Mouse (Mus musculus) limb, embryonic 11.5 days (tissue): ENCODE measurements around the gene Resf1. TPM values are rescaled to one million over a fixed set of nuclear protein-coding genes. Genes with fewer than 3 reads are reported as not detected.
"Not testable (repeated sequence)": the region's sequence is repeated elsewhere in the genome, so short reads cannot be mapped to it uniquely, and the experiment has no call there.

Experiments
- ATAC-seq: fragments of 200-750 bp; cut with Nextera tagmentation; 2 replicates; pipeline ENCODE4 v1.8.0; 2017; ENCODE audit warnings: low read depth; ENCODE audit not compliant: insufficient number of reproducible peaks, low FRiP score, low TSS enrichment
- DNase-seq: peaks from one replicate; pipeline ENCODE4 v3.0.0-alpha.2; 2015; ENCODE audit warnings: low spot score
- H3K27ac ChIP-seq: fragments of 300-500 bp; sonication (generic); replicated peaks from 2 replicates; pipeline ENCODE4 v1.5.1; 2014; ENCODE audit warnings: low read depth, mild to moderate bottlenecking, low read length
- H3K27me3 ChIP-seq: fragments of 300-500 bp; sonication (generic); 2 replicates; pipeline ENCODE4 v1.6.1; 2014; ENCODE audit warnings: mild to moderate bottlenecking, low read length, mixed read lengths; ENCODE audit not compliant: control insufficient read depth, insufficient read depth
- H3K36me3 ChIP-seq: fragments of 300-500 bp; sonication (generic); 2 replicates; pipeline ENCODE4 v1.6.1; 2014; ENCODE audit warnings: mild to moderate bottlenecking, low read length, moderate library complexity, mixed read lengths; ENCODE audit not compliant: control insufficient read depth, insufficient read depth
- H3K4me1 ChIP-seq: fragments of 300-500 bp; sonication (generic); 2 replicates; pipeline ENCODE4 v1.6.1; 2014; ENCODE audit warnings: low read length, mixed read lengths; ENCODE audit not compliant: control insufficient read depth, insufficient read depth
- H3K4me2 ChIP-seq: fragments of 300-500 bp; sonication (generic); 2 replicates; pipeline ENCODE4 v1.6.1; 2014; ENCODE audit warnings: low read depth, mild to moderate bottlenecking, moderate library complexity; ENCODE audit not compliant: severe bottlenecking
- H3K4me3 ChIP-seq: fragments of 300-500 bp; sonication (generic); 2 replicates; pipeline ENCODE4 v1.5.1; 2014; ENCODE audit warnings: low read depth, low read length
- H3K9ac ChIP-seq: fragments of 300-500 bp; sonication (generic); 2 replicates; pipeline ENCODE4 v1.6.1; 2014; ENCODE audit warnings: mild to moderate bottlenecking, low read length
- H3K9me3 ChIP-seq: fragments of 300-500 bp; sonication (generic); 2 replicates; pipeline ENCODE4 v1.6.1; 2016; ENCODE audit warnings: low read length; ENCODE audit not compliant: control insufficient read depth
- WGBS: fragments of 180-500 bp; shearing (Covaris S2); extraction: QIAGEN DNeasy Blood & Tissue Kit; methylation state at CpG from one replicate; pipeline ENCODE4 v1.1.7; 2014; 5-methylcytosine and 5-hydroxymethylcytosine counted together
- polyA plus RNA-seq: library from polyadenylated mRNA; unstranded; fragments of >200 nt; fragmentation: Nextera tagmentation; extraction: Ambion mirVana; gene quantifications from 2 replicates; pipeline ENCODE4 v1.2.1, GENCODE M21; 2014

Gene Resf1
- polyA plus RNA-seq, 1 experiment from 2014 or later = 61.7 TPM

DNA sequence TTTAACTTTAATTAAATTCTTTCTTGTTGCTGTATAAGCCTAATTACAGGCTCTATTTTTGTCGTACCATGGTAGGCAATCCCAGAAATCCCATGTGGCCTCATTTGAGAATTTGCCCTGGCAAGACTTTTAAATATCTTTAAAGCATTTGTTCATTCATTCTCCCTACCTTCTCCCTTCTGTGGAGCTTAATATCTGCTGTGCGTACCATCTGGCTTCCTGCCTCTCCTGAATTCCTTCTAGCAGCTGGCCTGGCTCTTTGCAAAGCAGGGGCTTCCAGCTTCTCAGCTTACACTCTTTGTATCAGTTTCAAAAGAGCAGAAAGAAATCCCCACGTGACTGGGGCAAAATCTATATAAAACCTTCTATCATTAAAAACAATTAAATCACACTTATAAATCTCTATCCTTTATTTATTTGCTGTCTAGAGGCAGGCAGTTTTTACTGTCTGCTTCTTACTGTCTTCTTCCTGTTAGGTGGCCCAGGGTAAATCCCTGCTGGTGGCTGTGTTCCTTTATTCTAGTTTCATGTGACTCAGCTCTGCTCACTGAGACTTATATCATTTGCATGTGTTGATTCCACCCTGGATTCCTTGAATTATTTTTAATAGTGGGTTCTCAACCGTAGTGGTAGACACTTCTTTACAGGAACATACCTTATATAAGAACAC, 45.7 kb downstream of the Resf1 start:
- H3K9me3 ChIP-seq = no peaks in the 10 kb centered on the region
- WGBS = 64% methylated on average over 4 of the region's 4 CpGs
- ATAC-seq = no peak

GRCm38 (mm10) chr6:149355799-149356198, 46.6 kb downstream of the Resf1 start:
- not testable (repeated sequence) for H3K27me3 ChIP-seq, H3K4me1 ChIP-seq, DNase-seq, H3K36me3 ChIP-seq, ATAC-seq, H3K4me2 ChIP-seq, H3K27ac ChIP-seq, H3K9me3 ChIP-seq, H3K9ac ChIP-seq, H3K4me3 ChIP-seq
- WGBS = 87% methylated on average over 4 of the region's 4 CpGs

More for the DNA sequence above, 45.7 kb downstream of the Resf1 start:
- no peaks in the 10 kb centered on the region for H3K27me3 ChIP-seq
- no peak overlapping the region for H3K27ac ChIP-seq
- no peak overlapping the region for H3K4me2 ChIP-seq
- no peak overlapping the region for H3K9ac ChIP-seq
- no peaks in the 10 kb centered on the region for H3K4me1 ChIP-seq
- no peaks in the 10 kb centered on the region for H3K36me3 ChIP-seq
- no peak for DNase-seq
- H3K4me3 ChIP-seq = no peak overlapping the region

- no peak for DNase-seq
- Histone ChIP-seq H3K36me3 (no peaks in the 10 kb centered on the region), H3K9me3 (no peaks in the 10 kb centered on the region), H3K4me2 (no peak overlapping the region), H3K27ac (no peak overlapping the region), H3K27me3 (no peaks in the 10 kb centered on the region), H3K4me3 (no peak overlapping the region), H3K9ac (no peak overlapping the region), H3K4me1 (no peaks in the 10 kb centered on the region)
- ATAC-seq = no peak
Measured at GRCm38 (mm10) chr6:149357155-149357554, 47.9 kb downstream of the Resf1 start.

- H3K4me1 ChIP-seq, H3K27me3 ChIP-seq, H3K4me3 ChIP-seq, DNase-seq, H3K9me3 ChIP-seq, H3K9ac ChIP-seq, ATAC-seq, H3K36me3 ChIP-seq, H3K27ac ChIP-seq, H3K4me2 ChIP-seq: not testable (repeated sequence)
- 94% methylated on average over 19 of the region's 20 CpGs for WGBS
Measured at GRCm38 (mm10) chr6:149362533-149362932, 53.3 kb downstream of the Resf1 start.

DNA sequence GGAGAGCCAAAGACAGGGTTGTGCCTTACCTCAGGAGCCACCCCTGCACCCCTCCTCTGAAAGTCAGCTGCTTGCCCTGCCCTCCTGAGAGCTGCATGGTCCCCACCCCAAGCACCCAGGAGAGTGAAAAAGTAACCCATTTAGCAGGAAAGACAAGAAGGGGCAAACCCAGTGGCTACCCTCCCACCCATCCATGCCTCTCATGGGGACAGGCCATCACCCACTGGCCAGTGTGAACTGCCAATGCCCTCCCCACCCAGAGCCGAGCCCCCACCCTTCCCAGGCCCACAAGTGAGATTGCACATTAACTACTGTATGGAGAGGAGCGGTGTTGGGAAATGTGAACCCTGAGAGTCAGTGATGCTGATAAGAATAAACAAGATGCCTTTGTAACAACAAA, 56.8 kb downstream of the Resf1 start:
- 80% methylated on average over 2 of the region's 2 CpGs for WGBS
- not testable (repeated sequence) for H3K4me3 ChIP-seq, H3K9ac ChIP-seq, H3K36me3 ChIP-seq, H3K4me1 ChIP-seq, ATAC-seq, H3K4me2 ChIP-seq, H3K27ac ChIP-seq, H3K27me3 ChIP-seq, DNase-seq, H3K9me3 ChIP-seq

GRCm38 (mm10) chr6:149366403-149366802, 57.2 kb downstream of the Resf1 start:
- no peak for ATAC-seq

DNA sequence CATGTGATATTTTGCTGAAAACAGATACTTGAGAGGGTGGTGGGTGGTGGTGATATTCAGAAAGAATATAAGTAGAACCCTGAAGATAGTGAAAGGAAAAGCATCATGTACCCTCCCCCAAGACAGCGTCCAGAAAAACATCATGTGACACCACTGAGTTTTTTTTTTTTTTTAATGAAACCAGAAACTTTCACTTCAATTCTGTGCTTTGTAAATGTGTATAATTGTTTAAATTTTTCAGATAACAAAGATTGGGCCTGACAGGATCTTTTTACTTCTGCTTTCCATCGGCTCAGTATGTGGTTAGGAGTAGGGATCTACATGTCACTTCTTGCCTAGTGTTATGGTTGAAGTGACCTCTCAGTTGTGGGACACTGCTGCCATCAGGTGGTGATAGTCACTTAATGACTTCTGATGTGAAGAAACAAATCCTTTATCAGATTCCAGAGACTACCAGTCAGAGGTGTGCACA, 65.8 kb downstream of the Resf1 start:
- H3K9ac ChIP-seq = no peak overlapping the region
- DNase-seq (peak; percentile 53), ATAC-seq (no peak; the same call in 1 of the 2 replicates)
- H3K4me3 ChIP-seq = no peak overlapping the region
- H3K4me2 ChIP-seq = no peak overlapping the region
- no peaks in the 10 kb centered on the region for H3K4me1 ChIP-seq
- H3K27ac ChIP-seq = no peak overlapping the region
- H3K36me3 ChIP-seq = no peaks in the 10 kb centered on the region
- no peaks in the 10 kb centered on the region for H3K27me3 ChIP-seq
- 64% methylated on average over 2 of the region's 2 CpGs for WGBS
- no peaks in the 10 kb centered on the region for H3K9me3 ChIP-seq

More at GRCm38 (mm10) chr6:149366403-149366802, 57.2 kb downstream of the Resf1 start:
- no peaks in the 10 kb centered on the region for H3K9me3 ChIP-seq
- no peaks in the 10 kb centered on the region for H3K36me3 ChIP-seq
- WGBS = 93% methylated on average over 2 of the region's 2 CpGs
- no peaks in the 10 kb centered on the region for H3K27me3 ChIP-seq
- no peak overlapping the region for H3K9ac ChIP-seq
- H3K27ac ChIP-seq = no peak overlapping the region
- H3K4me3 ChIP-seq = no peak overlapping the region
- H3K4me1 ChIP-seq = no peaks in the 10 kb centered on the region
- no peak overlapping the region for H3K4me2 ChIP-seq
- DNase-seq = no peak

GRCm38 (mm10) chr6:149383531-149383930, 74.3 kb downstream of the Resf1 start:
- Histone ChIP-seq H3K4me3 (no peak overlapping the region), H3K4me1 (no peaks in the 10 kb centered on the region), H3K9ac (no peak overlapping the region), H3K4me2 (no peak overlapping the region), H3K27me3 (no peaks in the 10 kb centered on the region), H3K27ac (no peak overlapping the region), H3K9me3 (no peaks in the 10 kb centered on the region), H3K36me3 (no peaks in the 10 kb centered on the region)
- ATAC-seq = no peak
- no peak for DNase-seq
- WGBS = 77% methylated on average over 2 of the region's 2 CpGs
